Mouse (Mus musculus) embryo, embryonic 11 days (tissue): ENCODE measurements at regions not wholly inside any gene's neighbourhood (a gene's known extent, or its start where the extent isn't known, plus 50 kb on each side); places are given as distances from the start of the nearest gene placed in this dataset.

Experiments used
- DNase-seq: peaks from one replicate; pipeline ENCODE4 v3.0.0-alpha.2; 2015

- DNase-seq: no peak
Measured at GRCm38 (mm10) chr11:113096209-113096608, 314.2 kb downstream of the Sox9 start.

- DNase-seq: no peak
Measured at GRCm38 (mm10) chr11:113098360-113098759, 316.3 kb downstream of the Sox9 start.

- DNase-seq: no peak
Measured at GRCm38 (mm10) chr11:113100800-113101199, 318.8 kb downstream of the Sox9 start.

GRCm38 (mm10) chr11:113101534-113101933, 319.5 kb downstream of the Sox9 start:
- peak; percentile 31 for DNase-seq

- no peak for DNase-seq
Measured at GRCm38 (mm10) chr11:113103161-113103845, 321.3 kb downstream of the Sox9 start.

GRCm38 (mm10) chr11:113105371-113105770, 323.3 kb downstream of the Sox9 start:
- DNase-seq: no peak

GRCm38 (mm10) chr11:113107205-113107844, 325.3 kb downstream of the Sox9 start:
- DNase-seq: peak; percentile 26

- DNase-seq: peak; percentile 52
Measured at GRCm38 (mm10) chr11:113107966-113108699, 326.1 kb downstream of the Sox9 start.

GRCm38 (mm10) chr11:113109096-113109495, 327.1 kb downstream of the Sox9 start:
- no peak for DNase-seq

GRCm38 (mm10) chr11:113113220-113113817, 331.3 kb downstream of the Sox9 start:
- DNase-seq: no peak

GRCm38 (mm10) chr11:113117179-113117898, 335.3 kb downstream of the Sox9 start:
- no peak for DNase-seq

GRCm38 (mm10) chr11:113120570-113120969, 338.5 kb downstream of the Sox9 start:
- no peak for DNase-seq

- DNase-seq: peak; percentile 27
Measured at GRCm38 (mm10) chr11:113121307-113121706, 339.3 kb downstream of the Sox9 start.

- no peak for DNase-seq
Measured at GRCm38 (mm10) chr11:113122137-113122536, 340.1 kb downstream of the Sox9 start.

- no peak for DNase-seq
Measured at GRCm38 (mm10) chr11:113122964-113123363, 340.9 kb downstream of the Sox9 start.

- no peak for DNase-seq
Measured at GRCm38 (mm10) chr11:113125832-113126231, 343.8 kb downstream of the Sox9 start.

- DNase-seq: no peak
Measured at GRCm38 (mm10) chr11:113129192-113129591, 347.2 kb downstream of the Sox9 start.

- no peak for DNase-seq
Measured at GRCm38 (mm10) chr11:113129975-113130374, 348.0 kb downstream of the Sox9 start.

- no peak for DNase-seq
Measured at GRCm38 (mm10) chr11:113132078-113133064, 350.3 kb downstream of the Sox9 start.

- DNase-seq: no peak
Measured at GRCm38 (mm10) chr11:113133407-113133806, 351.4 kb downstream of the Sox9 start.

- DNase-seq: peak; percentile 47
Measured at GRCm38 (mm10) chr11:113135261-113135660, 353.2 kb downstream of the Sox9 start.
